Mouse (Mus musculus): Measurements from ENCODE around the gene Neurl2.
A peak's percentile ranks its signal among the peaks of the same experiment; 100 is the strongest.

Neurl2 gene

GRCm38 (mm10) chr2:164785481-164786387 is 47.5 kb downstream of the Neurl2 start, which contains the start of gene Snx21:
Snx21 (plus strand) TSS chr2:164785823.
- peak; percentile 88 to 91 for DNase-seq

GRCm38 (mm10) chr2:164784869-164785420 is 48.3 kb downstream of the Neurl2 start:
- no peak for DNase-seq

- no peak for DNase-seq
Measured at GRCm38 (mm10) chr2:164783926-164784581, 49.2 kb downstream of the Neurl2 start.

DNA sequence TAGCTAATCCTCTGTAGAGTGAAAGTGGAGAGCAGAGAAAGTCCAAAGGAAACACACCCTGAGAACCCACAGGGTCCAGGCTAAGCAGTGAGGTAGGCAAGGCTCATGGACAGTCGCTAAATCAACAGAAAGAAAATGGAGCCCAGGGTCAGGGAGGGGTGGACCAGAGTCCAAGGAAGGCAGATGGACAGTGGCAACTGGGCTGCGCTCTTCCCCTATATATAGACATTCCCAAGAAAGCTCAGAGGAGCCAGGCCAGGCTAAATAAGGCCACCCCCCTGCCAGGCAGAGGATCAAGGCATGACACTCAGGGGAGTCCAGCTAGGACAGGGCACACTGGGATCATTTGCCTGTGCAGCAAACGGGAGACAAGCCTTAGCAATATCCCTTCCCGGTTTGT is 51.4 kb downstream of the Neurl2 start:
- DNase-seq = no peak
